Mouse (Mus musculus) mouse embryonic stem cell (cell line): ENCODE results near the gene Cdh4.

Experiments used
- in situ Hi-C, 2 experiments: fragments of 300-500 bp; cut with MboI; formaldehyde crosslinking; loops; 1 replicate in 1 of 2; 3 replicates in 1 of 2; pipeline ENCODE4 v1.14.3; 2019 to 2020; ENCODE audit warnings: low sequenced_read_pairs in 2 of 2, low pct_unique_long_range_greater_than_20kb in 1 of 2, mixed read lengths in 1 of 2; ENCODE audit not compliant: unreplicated experiment in 1 of 2

Cdh4 gene

GRCm38 (mm10) chr2:179921021-179921653 is 478.9 kb downstream of the Cdh4 start:
- in situ Hi-C loops: loop anchor here (5.0 to 10.0 kb wide), 2 partner anchors 124 to 126 kb away; partner anchors contain the start of genes Psma7 (in 1 of the 2) and Ss18l1 (in 1 of the 2)

GRCm38 (mm10) chr2:179924038-179924437 is 481.8 kb downstream of the Cdh4 start:
- in situ Hi-C loops: loop anchor here (5.0 to 10.0 kb wide), 2 partner anchors 121 to 123 kb away; partner anchors contain the start of genes Psma7 (in 1 of the 2) and Ss18l1 (in 1 of the 2)

- in situ Hi-C loops: loop anchor here in 1 of 2 experiments (10.0 kb wide), 1 partner anchor 116 kb away; the partner anchor contains the start of genes Psma7 and Ss18l1
Observed at GRCm38 (mm10) chr2:179929166-179929565, 486.9 kb downstream of the Cdh4 start.

- in situ Hi-C loops: no loop called here
Observed at GRCm38 (mm10) chr2:179931741-179932140, 489.5 kb downstream of the Cdh4 start.

- in situ Hi-C loops: no loop called here
Observed at GRCm38 (mm10) chr2:179934165-179934564, 491.9 kb downstream of the Cdh4 start.

GRCm38 (mm10) chr2:179937091-179937490 is 494.9 kb downstream of the Cdh4 start:
- in situ Hi-C loops: no loop called here

- in situ Hi-C loops: no loop called here
Observed at GRCm38 (mm10) chr2:179941696-179942095, 499.5 kb downstream of the Cdh4 start.

GRCm38 (mm10) chr2:179945051-179945450 is 502.8 kb downstream of the Cdh4 start:
- in situ Hi-C loops: no loop called here

GRCm38 (mm10) chr2:179946496-179946895 is 504.3 kb downstream of the Cdh4 start:
- in situ Hi-C loops: no loop called here

- in situ Hi-C loops: no loop called here
Observed at GRCm38 (mm10) chr2:179947607-179948006, 505.4 kb downstream of the Cdh4 start.

GRCm38 (mm10) chr2:179948820-179949219 is 506.6 kb downstream of the Cdh4 start:
- in situ Hi-C loops: no loop called here
